Mouse (Mus musculus) bone marrow macrophage, adult 2 months (primary cell): ENCODE measurements around the gene Ctrl.

Experiments used
- CTCF ChIP-seq: IDR thresholded peaks from 2 replicates; pipeline ENCODE4 v1.5.1; 2012; ENCODE audit warnings: low read depth, mild to moderate bottlenecking, low read length, moderate library complexity
- POLR2A ChIP-seq: IDR thresholded peaks from 2 replicates; pipeline ENCODE4 v1.6.1; 2012; ENCODE audit warnings: mild to moderate bottlenecking, low read depth, low read length, borderline replicate concordance

DNA sequence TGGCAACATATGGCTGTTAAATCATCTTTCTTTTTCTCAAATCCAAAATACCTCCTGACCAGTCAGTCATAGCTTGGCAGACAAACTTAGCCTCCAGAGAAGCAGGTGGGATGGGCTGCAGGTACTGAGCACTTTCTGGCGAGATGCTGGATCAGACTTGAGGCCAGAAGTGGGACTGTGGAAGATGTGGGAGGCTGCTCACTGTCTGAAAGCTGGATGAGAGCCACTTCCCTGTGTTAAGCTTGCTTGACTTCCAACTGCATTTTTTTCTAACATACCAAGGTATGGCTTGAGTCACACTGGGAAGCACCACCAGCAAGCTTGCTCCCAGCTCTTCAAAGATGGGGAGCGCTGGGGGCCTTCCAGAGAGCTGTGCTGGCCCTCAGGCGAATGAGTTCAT is 8.5 kb downstream of the Ctrl start:
- TF ChIP-seq POLR2A (no peak), CTCF (no peak)
